Mouse (Mus musculus) MEL (cell line): ENCODE data around the gene Nlrc3.
"Not testable (repeated sequence)": the region's sequence is repeated elsewhere in the genome, so short reads cannot be mapped to it uniquely, and the experiment has no call there.

Experiments
- BHLHE40 ChIP-seq: IDR thresholded peaks from 2 replicates; pipeline ENCODE4 v1.6.1; 2012; ENCODE audit warnings: low read depth, mild to moderate bottlenecking, inconsistent platforms, low read length, improper control_type of control experiment, borderline replicate concordance
- CTCF ChIP-seq, 3 experiments: IDR thresholded peaks in 2 of 3; conservative IDR thresholded peaks in 1 of 3; 2 replicates each; pipeline ENCODE4 v1.5.1; 2011 to 2012; ENCODE audit warnings: low read length in 3 of 3, low read depth in 2 of 3, mild to moderate bottlenecking in 2 of 3, improper control_type of control experiment in 1 of 3, inconsistent platforms in 1 of 3, mixed read lengths in 1 of 3, moderate library complexity in 1 of 3; ENCODE audit not compliant: control insufficient read depth in 1 of 3, insufficient read depth in 1 of 3, poor library complexity in 1 of 3, severe bottlenecking in 1 of 3
- GATA1 ChIP-seq: IDR thresholded peaks from 2 replicates; pipeline ENCODE4 v1.6.1; 2011; ENCODE audit warnings: low read depth, low read length, improper control_type of control experiment
- HCFC1 ChIP-seq: IDR thresholded peaks from 2 replicates; pipeline ENCODE4 v1.6.1; 2012; ENCODE audit warnings: low read depth, mild to moderate bottlenecking, inconsistent platforms, low read length, improper control_type of control experiment, moderate library complexity
- NELFE ChIP-seq: IDR thresholded peaks from 2 replicates; pipeline ENCODE4 v1.6.1; 2011; ENCODE audit warnings: low read depth, low read length, improper control_type of control experiment
- NRF1 ChIP-seq: IDR thresholded peaks from 2 replicates; pipeline ENCODE4 v1.6.1; 2014; ENCODE audit warnings: low read depth, mild to moderate bottlenecking, inconsistent platforms, low read length, improper control_type of control experiment, moderate library complexity; ENCODE audit not compliant: poor library complexity, insufficient read depth, severe bottlenecking
- POLR2A ChIP-seq, 2 experiments: IDR thresholded peaks; 2 replicates each; pipeline ENCODE4 v1.6.1; 2011 to 2012; ENCODE audit warnings: low read length in 2 of 2, mild to moderate bottlenecking in 2 of 2, control low read depth in 1 of 2, improper control_type of control experiment in 1 of 2, low read depth in 1 of 2, moderate library complexity in 1 of 2; ENCODE audit not compliant: control insufficient read depth in 1 of 2, insufficient read depth in 1 of 2, poor library complexity in 1 of 2
- RAD21 ChIP-seq: IDR thresholded peaks from 2 replicates; pipeline ENCODE4 v1.6.1; 2011; ENCODE audit warnings: mild to moderate bottlenecking, low read depth, low read length, improper control_type of control experiment
- RCOR1 ChIP-seq: IDR thresholded peaks from 2 replicates; pipeline ENCODE4 v1.6.1; 2012; ENCODE audit warnings: low read depth, mild to moderate bottlenecking, inconsistent platforms, low read length, improper control_type of control experiment
- TBP ChIP-seq: IDR thresholded peaks from 2 replicates; pipeline ENCODE4 v1.8.0; 2011; ENCODE audit warnings: low read depth, low read length, improper control_type of control experiment
- TCF12 ChIP-seq: IDR thresholded peaks from 2 replicates; pipeline ENCODE4 v1.6.1; 2014; ENCODE audit warnings: low read depth, mild to moderate bottlenecking, inconsistent platforms, low read length, improper control_type of control experiment, moderate library complexity
- USF1 ChIP-seq: IDR thresholded peaks from 2 replicates; pipeline ENCODE4 v1.6.1; 2014; ENCODE audit warnings: low read depth, mild to moderate bottlenecking, inconsistent platforms, low read length, improper control_type of control experiment, moderate library complexity
- ZNF384 ChIP-seq: IDR thresholded peaks from 2 replicates; pipeline ENCODE4 v1.6.1; 2012; ENCODE audit warnings: low read depth, mild to moderate bottlenecking, inconsistent platforms, low read length, improper control_type of control experiment

DNA sequence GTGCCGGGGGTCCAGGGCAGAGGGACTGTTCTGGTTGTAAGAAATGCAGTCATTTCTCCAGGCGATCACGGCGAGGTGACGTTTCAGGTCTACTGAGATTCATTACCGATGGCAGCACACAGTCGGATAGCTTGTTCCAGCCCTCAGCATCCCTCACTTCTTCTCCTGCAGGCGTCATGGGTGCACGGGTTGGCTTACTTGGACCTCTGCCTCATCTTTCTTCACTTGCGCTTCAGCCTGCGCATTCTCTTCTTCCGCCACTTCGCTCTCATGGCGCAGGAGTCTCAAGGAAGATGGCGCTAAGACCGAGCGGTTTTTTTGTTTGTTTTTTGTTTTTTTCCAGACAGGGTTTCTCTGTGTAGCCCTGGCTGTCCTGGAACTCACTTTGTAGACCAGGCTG lies 40.4 kb upstream of the Nlrc3 start:
- TF ChIP-seq CTCF (IDR thresholded peaks at IDR 0.05 in 2 of 3, conservative IDR thresholded peaks at IDR 0.05 in 1 of 3; ENCODE audit: control insufficient read depth in 1 of 3, insufficient read depth in 1 of 3, low read depth in 2 of 3, low read length in 3 of 3, poor library complexity in 1 of 3, severe bottlenecking in 1 of 3); TBP; HCFC1; POLR2A (IDR thresholded peaks at IDR 0.05; ENCODE audit: control insufficient read depth in 1 of 2, insufficient read depth in 1 of 2, low read depth in 1 of 2, low read length in 2 of 2, poor library complexity in 1 of 2); GATA1; NELFE; RCOR1; ZNF384; NRF1; RAD21; TCF12; BHLHE40; USF1: not testable (repeated sequence)
